In genomic region chr8:120292316-120293107, GRCm38 (mm10) we compare ENCODE assay signal across 8 mouse cellular contexts.
DNase-seq lines count a peak whose midpoint lies in the region; ATAC-seq and TF ChIP-seq lines count a peak whose summit lies in the region.

No protein-coding gene starts in this region.

- H3K4me1 ChIP-seq in lung, embryonic 14.5 days (ENCODE audit: insufficient read depth): peaks cover 61% of the 10 kb centered on the region
- peaks cover 99% of the 10 kb centered on the region for H3K4me1 ChIP-seq in hindbrain, embryonic 13.5 days (replicated peaks)
- peaks cover 87% of the 10 kb centered on the region for H3K4me1 ChIP-seq in liver, embryonic 11.5 days (replicated peaks; ENCODE audit: control insufficient read depth, insufficient read depth, low read length)

- WGBS in lung, embryonic 14.5 days: 51% methylated on average over 8 of the region's 8 CpGs
- 32% methylated on average over 8 of the region's 8 CpGs for WGBS in hindbrain, embryonic 13.5 days
- 59% methylated on average over 8 of the region's 8 CpGs for WGBS in liver, embryonic 11.5 days

- peak overlapping the region; percentile 36 for H3K9ac ChIP-seq in lung, embryonic 14.5 days
- peak overlapping the region; percentile 56; the same call in 1 of the 2 replicates for H3K9ac ChIP-seq in hindbrain, embryonic 13.5 days
- peak overlapping the region; percentile 77 for H3K9ac ChIP-seq in liver, embryonic 11.5 days (ENCODE audit: low read depth, low read length)

- peak overlapping the region; percentile 12; the same call in 1 of the 2 replicates for H3K4me3 ChIP-seq in lung, embryonic 14.5 days (ENCODE audit: low read depth, low read length)
- H3K4me3 ChIP-seq in hindbrain, embryonic 13.5 days: no peak overlapping the region
- peak overlapping the region; percentile 55 for H3K4me3 ChIP-seq in liver, embryonic 11.5 days (ENCODE audit: low read depth, low read length)

- no peak for TF ChIP-seq CTCF in lung, embryonic 14.5 days (IDR thresholded peaks at IDR 0.05; ENCODE audit: low read depth)

- no peaks in the 10 kb centered on the region for H3K36me3 ChIP-seq in lung, embryonic 14.5 days (ENCODE audit: insufficient read depth)
- no peaks in the 10 kb centered on the region for H3K36me3 ChIP-seq in hindbrain, embryonic 13.5 days
- no peaks in the 10 kb centered on the region for H3K36me3 ChIP-seq in liver, embryonic 11.5 days (ENCODE audit: control insufficient read depth, insufficient read depth, low read length)

- H3K9me3 ChIP-seq in lung, embryonic 14.5 days (ENCODE audit: low read depth, low read length): no peaks in the 10 kb centered on the region
- H3K9me3 ChIP-seq in hindbrain, embryonic 13.5 days: no peaks in the 10 kb centered on the region
- H3K9me3 ChIP-seq in liver, embryonic 11.5 days (ENCODE audit: control insufficient read depth, low read length): no peaks in the 10 kb centered on the region

- H3K27ac ChIP-seq in lung, embryonic 14.5 days (ENCODE audit: low read depth): peak overlapping the region; percentile 58
- peak overlapping the region; percentile 85 for H3K27ac ChIP-seq in hindbrain, embryonic 13.5 days
- peak overlapping the region; percentile 99 for H3K27ac ChIP-seq in liver, embryonic 11.5 days (ENCODE audit: low read depth, low read length)

- ATAC-seq in lung, embryonic 14.5 days (ENCODE audit: insufficient read depth): no peak
- ATAC-seq in hindbrain, embryonic 13.5 days (ENCODE audit: low FRiP score): peak; percentile 33
- no peak for ATAC-seq in liver, embryonic 11.5 days (replicated peaks; ENCODE audit: low FRiP score)

- H3K27me3 ChIP-seq in lung, embryonic 14.5 days (ENCODE audit: insufficient read depth, low read length): no peaks in the 10 kb centered on the region
- H3K27me3 ChIP-seq in hindbrain, embryonic 13.5 days: no peaks in the 10 kb centered on the region; the same call in 1 of the 2 replicates
- no peaks in the 10 kb centered on the region for H3K27me3 ChIP-seq in liver, embryonic 11.5 days (replicated peaks; ENCODE audit: control insufficient read depth, insufficient read depth, low read length)

- DNase-seq in adrenal gland, adult 2 months: peak; percentile 59
- no peak for DNase-seq in adrenal gland, adult 18-20 months (ENCODE audit: low spot score in 2 of 2)
- DNase-seq in lung, embryonic 14.5 days: no peak
- no peak for DNase-seq in lung, postnatal 25 days (ENCODE audit: low spot score)
- no peak for DNase-seq in liver, embryonic 11.5 days (ENCODE audit: low spot score)
- DNase-seq in right cerebral cortex, adult 18-20 months: peak; percentile 85
- no peak for DNase-seq in testis, postnatal 14 days (ENCODE audit: low spot score)

- peak overlapping the region; percentile 18; the same call in 1 of the 2 replicates for H3K4me2 ChIP-seq in lung, embryonic 14.5 days
- H3K4me2 ChIP-seq in hindbrain, embryonic 13.5 days: peak overlapping the region; percentile 13; the same call in 1 of the 2 replicates
- peak overlapping the region; percentile 77 for H3K4me2 ChIP-seq in liver, embryonic 11.5 days

Comparison
In these comparisons a context has a peak if more than half of its experiments do, and no peak if none do; other contexts are left out.
1. DNase-seq: peak in adrenal gland, adult 2 months (single experiment) and right cerebral cortex, adult 18-20 months (single experiment); none in adrenal gland, adult 18-20 months (0 of 2), lung, embryonic 14.5 days (single experiment), lung, postnatal 25 days (single experiment), liver, embryonic 11.5 days (single experiment) and testis, postnatal 14 days (single experiment).
2. H3K4me2 ChIP-seq: peak in every context shown above with its lines; median percentile 77 in liver, embryonic 11.5 days; 18 in lung, embryonic 14.5 days; 13 in hindbrain, embryonic 13.5 days.
3. Peak in every context shown above with its lines, with median percentiles within 50 percentile points of each other: H3K27ac ChIP-seq and H3K9ac ChIP-seq.